Mouse (Mus musculus) macrophage (primary cell): Measurements from ENCODE around the gene Acacb. TPM values are rescaled to one million over a fixed set of nuclear protein-coding genes. Genes with fewer than 3 reads are reported as not detected.

ENCODE experiments used
- polyA plus RNA-seq: library from polyadenylated mRNA; stranded (reverse); fragments of 250-400 nt; gene quantifications from 3 replicates; pipeline ENCODE4 v1.2.4, GENCODE M21; 2018; ENCODE audit warnings: inconsistent platforms

The Acacb gene
- polyA plus RNA-seq, 1 experiment from 2014 or later = 0.29 TPM

Other genes with a start within 250 kb of the Acacb start
- gene Coro1c, start 237.8 kb upstream of the Acacb start, polyA plus RNA-seq = 171 to 329 TPM (median 266 TPM) in 3 replicates
- 8.9 to 10.3 TPM (median 10.0 TPM) in 3 replicates for gene Ssh1, start 152.6 kb upstream of the Acacb start, polyA plus RNA-seq
- gene Dao, start 142.8 kb upstream of the Acacb start, polyA plus RNA-seq = not detected in 3 replicates
- gene Usp30, start 81.1 kb upstream of the Acacb start, polyA plus RNA-seq = 8.4 to 11.9 TPM (median 8.4 TPM) in 3 replicates
- gene Svop, start 55.0 kb upstream of the Acacb start, polyA plus RNA-seq = not detected in 3 replicates
- 0.95 to 4.5 TPM (median 3.3 TPM) in 3 replicates for gene Alkbh2, start 18.3 kb upstream of the Acacb start, polyA plus RNA-seq
- gene Ung, start 16.1 kb upstream of the Acacb start, polyA plus RNA-seq = 0.70 to 14.0 TPM (median 3.2 TPM) in 3 replicates
- gene Foxn4, start 127.3 kb downstream of the Acacb start, polyA plus RNA-seq = not detected in 3 replicates
- 0.27 to 0.34 TPM (median 0.30 TPM) in 3 replicates for gene Myo1h, start 142.6 kb downstream of the Acacb start, polyA plus RNA-seq
- gene Kctd10, start 234.0 kb downstream of the Acacb start, polyA plus RNA-seq = 35.6 to 52.1 TPM (median 46.0 TPM) in 3 replicates
- 30.9 to 38.3 TPM (median 37.2 TPM) in 3 replicates for gene Ube3b, start 234.1 kb downstream of the Acacb start, polyA plus RNA-seq